Mouse (Mus musculus): ENCODE measurements at regions not wholly inside any gene's neighbourhood (a gene's known extent, or its start where the extent isn't known, plus 50 kb on each side); places are given as distances from the start of the nearest gene placed in this dataset.
A peak's percentile ranks its signal among the peaks of the same experiment; 100 is the strongest.

- DNase-seq (ENCODE audit: low spot score): no peak
- H3K4me3 ChIP-seq (ENCODE audit: low read depth, low read length): no peak overlapping the region
- no peaks in the 10 kb centered on the region for H3K36me3 ChIP-seq (ENCODE audit: control insufficient read depth, insufficient read depth, low read length)
- H3K27ac ChIP-seq (replicated peaks; ENCODE audit: low read depth, low read length): no peak overlapping the region
- ATAC-seq (ENCODE audit: insufficient number of reproducible peaks, low FRiP score, low TSS enrichment, low read depth): no peak
- H3K4me1 ChIP-seq (ENCODE audit: control insufficient read depth, insufficient read depth, low read length): no peaks in the 10 kb centered on the region
- H3K9me3 ChIP-seq (ENCODE audit: control insufficient read depth, low read length): no peaks in the 10 kb centered on the region
- whole genome bisulfite sequencing: 78% methylated on average over 2 of the region's 2 CpGs
- no peaks in the 10 kb centered on the region for H3K27me3 ChIP-seq (ENCODE audit: control insufficient read depth, insufficient read depth, low read length)
- H3K4me2 ChIP-seq (ENCODE audit: low read depth, severe bottlenecking): no peak overlapping the region
- H3K9ac ChIP-seq (ENCODE audit: low read length): no peak overlapping the region
Measured at GRCm38 (mm10) chr10:23430376-23430775, 79.8 kb upstream of the Eya4 start.

DNA sequence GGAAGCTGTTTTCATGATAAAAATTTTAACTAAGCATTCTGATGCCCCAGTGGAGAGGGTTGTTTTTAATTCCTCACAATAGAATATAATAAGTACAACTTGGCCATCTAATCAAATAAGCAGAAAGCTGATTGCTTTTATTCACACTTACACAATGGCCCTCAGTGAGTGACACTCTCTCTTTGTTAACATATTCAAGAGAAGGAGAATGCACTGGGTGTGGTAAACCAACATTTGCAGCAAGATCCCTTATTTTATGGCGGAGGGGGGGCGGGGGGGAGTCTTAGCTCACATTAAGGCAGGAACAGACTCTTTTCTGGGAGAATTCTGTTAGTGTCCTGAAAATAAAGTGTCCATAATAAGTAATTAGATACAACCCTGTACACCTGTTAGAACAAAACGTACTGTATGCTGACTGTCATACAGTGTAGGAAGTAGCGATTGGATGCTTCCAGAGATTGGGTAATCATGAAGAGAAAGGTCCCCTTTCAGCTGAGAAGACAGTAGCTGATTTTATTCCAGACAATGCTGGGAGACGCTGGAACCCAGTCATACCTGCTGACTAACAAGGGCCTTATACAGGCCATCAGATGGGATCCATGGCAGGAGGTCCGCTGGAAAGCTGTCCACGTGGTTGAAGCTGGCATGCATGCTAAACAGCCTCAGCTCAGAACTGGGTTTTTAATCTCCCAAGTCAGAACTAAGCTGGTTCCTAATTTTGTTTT, 63.4 kb upstream of the Eya4 start:
- ATAC-seq (ENCODE audit: insufficient number of reproducible peaks, low FRiP score, low TSS enrichment, low read depth) (no peak), DNase-seq (ENCODE audit: low spot score) (no peak)
- no peaks in the 10 kb centered on the region for H3K4me1 ChIP-seq (ENCODE audit: control insufficient read depth, insufficient read depth, low read length)

GRCm38 (mm10) chr10:23403351-23403938, 52.9 kb upstream of the Eya4 start:
- Histone ChIP-seq H3K4me1 (ENCODE audit: control insufficient read depth, insufficient read depth, low read length) (no peaks in the 10 kb centered on the region), H3K4me3 (ENCODE audit: low read depth, low read length) (no peak overlapping the region), H3K9me3 (ENCODE audit: control insufficient read depth, low read length) (peaks cover 2% of the 10 kb centered on the region; the same call in 1 of the 2 replicates), H3K27ac (replicated peaks; ENCODE audit: low read depth, low read length) (no peak overlapping the region), H3K9ac (ENCODE audit: low read length) (no peak overlapping the region), H3K36me3 (ENCODE audit: control insufficient read depth, insufficient read depth, low read length) (no peaks in the 10 kb centered on the region), H3K4me2 (ENCODE audit: low read depth, severe bottlenecking) (no peak overlapping the region), H3K27me3 (ENCODE audit: control insufficient read depth, insufficient read depth, low read length) (no peaks in the 10 kb centered on the region)
- ATAC-seq (ENCODE audit: insufficient number of reproducible peaks, low FRiP score, low TSS enrichment, low read depth) (no peak), DNase-seq (ENCODE audit: low spot score) (peak; percentile 25)
- 68% methylated on average over 4 of the region's 4 CpGs for WGBS

More for the DNA sequence above, 63.4 kb upstream of the Eya4 start:
- Histone ChIP-seq H3K27ac (replicated peaks; ENCODE audit: low read depth, low read length) (no peak overlapping the region), H3K4me2 (ENCODE audit: low read depth, severe bottlenecking) (no peak overlapping the region), H3K27me3 (ENCODE audit: control insufficient read depth, insufficient read depth, low read length) (no peaks in the 10 kb centered on the region), H3K9me3 (ENCODE audit: control insufficient read depth, low read length) (no peaks in the 10 kb centered on the region), H3K9ac (ENCODE audit: low read length) (no peak overlapping the region), H3K4me3 (ENCODE audit: low read depth, low read length) (no peak overlapping the region), H3K36me3 (ENCODE audit: control insufficient read depth, insufficient read depth, low read length) (no peaks in the 10 kb centered on the region)
- 77% methylated on average over 7 of the region's 7 CpGs for WGBS

Measured in limb, embryonic 11.5 days (tissue).